Mouse (Mus musculus): ENCODE results near the gene H2afj.

DNA sequence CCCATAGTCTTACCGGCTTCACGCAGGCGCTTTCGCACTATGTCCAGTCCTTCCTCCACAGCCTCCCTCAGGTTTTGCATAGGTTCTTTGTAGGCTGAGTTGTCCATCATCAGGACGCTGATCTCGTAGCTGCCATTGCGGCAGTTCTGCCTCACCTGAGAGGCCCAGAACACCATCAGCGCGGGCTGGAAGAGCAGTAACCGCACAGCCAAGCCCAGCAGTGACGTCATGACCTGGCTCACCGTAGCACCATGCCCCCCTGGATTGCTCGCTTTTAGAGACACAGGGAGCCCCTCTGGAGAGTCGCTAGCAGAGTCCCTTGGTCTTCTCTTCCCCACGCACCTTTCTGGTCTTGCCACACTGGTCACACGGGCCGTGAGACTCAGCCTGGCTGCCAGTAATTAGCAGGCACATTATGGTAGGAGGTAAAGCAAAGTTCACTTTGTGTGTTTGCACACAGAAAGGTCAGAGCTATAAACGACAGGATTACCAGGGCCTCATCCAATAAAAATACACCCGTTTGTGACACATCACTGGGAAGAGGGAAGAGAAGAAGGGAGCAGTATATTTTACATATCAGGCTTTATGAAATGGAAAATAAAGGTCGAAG is 26.6 kb upstream of the H2afj start, which contains the start of gene Gucy2c:
- TF ChIP-seq CTCF (conservative IDR thresholded peaks at IDR 0.05; ENCODE audit: insufficient read depth, insufficient read length, low read depth, low read length) (no peak), POLR2A (IDR thresholded peaks at IDR 0.05; ENCODE audit: low read depth, low read length) (no peak)
